Mouse (Mus musculus) ES-E14 (cell line): ENCODE measurements around the gene Hoxc5. TPM values are rescaled to one million over a fixed set of nuclear protein-coding genes. Genes with fewer than 3 reads are reported as not detected.

Experiments used
- DNase-seq: peaks from one replicate; pipeline ENCODE4 v3.0.0-alpha.2; 2013; ENCODE audit warnings: low read depth, low spot score
- H3K27ac ChIP-seq: 2 replicates; pipeline ENCODE4 v1.5.1; 2012; ENCODE audit warnings: low read depth, mild to moderate bottlenecking, low read length, moderate library complexity, mixed read lengths; ENCODE audit not compliant: poor library complexity, insufficient read depth, severe bottlenecking
- H3K36me3 ChIP-seq: 2 replicates; pipeline ENCODE4 v1.6.1; 2012; ENCODE audit warnings: mild to moderate bottlenecking, low read length, moderate library complexity, mixed read lengths; ENCODE audit not compliant: control insufficient read depth, poor library complexity, insufficient read depth, severe bottlenecking
- H3K4me1 ChIP-seq, 2 experiments: fragments of 150-350 bp in 1 of 2; sonication (generic) in 1 of 2; 2 replicates each; pipeline ENCODE4 v1.6.1; 2012; ENCODE audit warnings: low read length in 2 of 2, mild to moderate bottlenecking in 1 of 2, mixed read lengths in 1 of 2; ENCODE audit not compliant: control insufficient read depth in 2 of 2, insufficient read depth in 2 of 2, poor library complexity in 1 of 2
- H3K4me3 ChIP-seq, 2 experiments: fragments of 150-350 bp in 1 of 2; sonication (generic) in 1 of 2; 2 replicates each; pipeline ENCODE4 v1.5.1; 2012; ENCODE audit warnings: low read length in 2 of 2, low read depth in 1 of 2, mild to moderate bottlenecking in 1 of 2, mixed read lengths in 1 of 2; ENCODE audit not compliant: insufficient read depth in 1 of 2, poor library complexity in 1 of 2, severe bottlenecking in 1 of 2
- H3K9ac ChIP-seq: 2 replicates; pipeline ENCODE4 v1.6.1; 2012; ENCODE audit warnings: low read depth, mild to moderate bottlenecking, low read length, mixed read lengths; ENCODE audit not compliant: poor library complexity, insufficient read depth, severe bottlenecking
- H3K9me3 ChIP-seq: fragments of 150-350 bp; sonication (generic); 2 replicates; pipeline ENCODE4 v1.6.1; 2012; ENCODE audit warnings: low read depth, mild to moderate bottlenecking, low read length; ENCODE audit not compliant: control insufficient read depth, insufficient read depth
- CHD2 ChIP-seq: IDR thresholded peaks from 2 replicates; pipeline ENCODE4 v1.6.1; 2014; ENCODE audit warnings: mild to moderate bottlenecking, low read depth, low read length, inconsistent platforms
- HCFC1 ChIP-seq: IDR thresholded peaks from 2 replicates; pipeline ENCODE4 v1.6.1; 2012; ENCODE audit warnings: low read length, inconsistent platforms, borderline replicate concordance; ENCODE audit not compliant: insufficient read depth
- MAFK ChIP-seq: IDR thresholded peaks from 2 replicates; pipeline ENCODE4 v1.6.1; 2014; ENCODE audit warnings: mild to moderate bottlenecking, low read depth, low read length, inconsistent platforms; ENCODE audit not compliant: insufficient read depth
- ZC3H11A ChIP-seq: IDR thresholded peaks from 2 replicates; pipeline ENCODE4 v1.6.1; 2012; ENCODE audit warnings: low read depth, mild to moderate bottlenecking, inconsistent platforms, low read length, borderline replicate concordance
- ZNF384 ChIP-seq: IDR thresholded peaks from 2 replicates; pipeline ENCODE4 v1.6.1; 2012; ENCODE audit warnings: low read depth, low read length, inconsistent platforms
- in situ Hi-C, 2 experiments: fragments of 600-800 bp; cut with MboI; formaldehyde crosslinking; loops; one replicate each; pipeline ENCODE4 v1.15.1; 2025; ENCODE audit warnings: low sequenced_read_pairs in 2 of 2, inconsistent platforms in 1 of 2; ENCODE audit not compliant: unreplicated experiment in 2 of 2
- total RNA-seq: library from RNA; depleted of rRNA; stranded (reverse); fragments of 300-350 nt; gene quantifications from 2 replicates; pipeline ENCODE4 v1.2.3, GENCODE M21; 2012

The Hoxc5 gene
- total RNA-seq, 1 experiment, result 0.22 TPM

DNA sequence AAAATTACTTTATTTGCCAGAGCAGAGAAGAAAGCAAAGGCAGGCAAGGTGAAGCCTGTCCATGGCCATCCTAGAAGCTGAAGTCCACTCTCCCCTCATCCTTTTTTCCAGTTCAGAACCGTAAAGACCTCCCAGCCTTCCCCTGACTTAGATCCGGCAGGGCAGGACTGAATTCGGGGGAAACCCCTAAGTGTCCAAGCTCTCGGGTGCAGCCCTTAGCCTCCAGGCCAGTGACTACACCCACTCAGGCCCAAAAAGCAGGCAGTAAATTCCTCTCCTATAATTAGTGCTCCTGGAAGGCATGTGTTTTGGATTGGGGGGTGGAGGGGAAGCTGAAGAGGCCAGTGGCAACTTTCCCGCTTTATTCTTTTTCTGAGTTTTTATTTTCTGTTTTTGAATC, 38.6 kb downstream of the Hoxc5 start:
- Histone ChIP-seq H3K4me1 (peaks cover 0 to 3% of the 10 kb centered on the region in 2 experiments; a peak in 1 of 4 replicates), H3K27ac (no peak overlapping the region), H3K36me3 (no peaks in the 10 kb centered on the region), H3K9ac (no peak overlapping the region), H3K4me3 (no peak overlapping the region), H3K9me3 (no peaks in the 10 kb centered on the region)
- no peak for DNase-seq
- TF ChIP-seq CHD2, result no peak
- TF ChIP-seq MAFK, result no peak
- no peak for TF ChIP-seq ZNF384
- TF ChIP-seq ZC3H11A, result no peak
- TF ChIP-seq HCFC1, result no peak
- in situ Hi-C loops, result no loop called here

GRCm38 (mm10) chr15:103006326-103006725, 39.1 kb downstream of the Hoxc5 start:
- Histone ChIP-seq H3K9ac (no peak overlapping the region), H3K27ac (no peak overlapping the region), H3K4me1 (peaks cover 0 to 3% of the 10 kb centered on the region in 2 experiments; a peak in 1 of 4 replicates), H3K9me3 (no peaks in the 10 kb centered on the region), H3K4me3 (no peak overlapping the region), H3K36me3 (no peaks in the 10 kb centered on the region)
- in situ Hi-C loops, result no loop called here
- DNase-seq, result no peak
- TF ChIP-seq HCFC1 (no peak), CHD2 (no peak), ZC3H11A (no peak), ZNF384 (no peak), MAFK (no peak)

GRCm38 (mm10) chr15:103009265-103010111, 42.2 kb downstream of the Hoxc5 start:
- in situ Hi-C loops, result loop anchor here in 1 of 2 experiments (10.0 kb wide), 1 partner anchor 165 kb away; no protein-coding TSS in a partner anchor
- peaks cover 0 to 3% of the 10 kb centered on the region in 2 experiments; a peak in 1 of 4 replicates for H3K4me1 ChIP-seq
- H3K27ac ChIP-seq, result no peak overlapping the region
- no peak overlapping the region for H3K9ac ChIP-seq
- DNase-seq, result no peak
- TF ChIP-seq MAFK, result no peak
- peak overlapping the region in 1 of 2 experiments; percentile 4; a peak in 2 of 4 replicates for H3K4me3 ChIP-seq
- no peaks in the 10 kb centered on the region for H3K9me3 ChIP-seq
- H3K36me3 ChIP-seq, result no peaks in the 10 kb centered on the region

DNA sequence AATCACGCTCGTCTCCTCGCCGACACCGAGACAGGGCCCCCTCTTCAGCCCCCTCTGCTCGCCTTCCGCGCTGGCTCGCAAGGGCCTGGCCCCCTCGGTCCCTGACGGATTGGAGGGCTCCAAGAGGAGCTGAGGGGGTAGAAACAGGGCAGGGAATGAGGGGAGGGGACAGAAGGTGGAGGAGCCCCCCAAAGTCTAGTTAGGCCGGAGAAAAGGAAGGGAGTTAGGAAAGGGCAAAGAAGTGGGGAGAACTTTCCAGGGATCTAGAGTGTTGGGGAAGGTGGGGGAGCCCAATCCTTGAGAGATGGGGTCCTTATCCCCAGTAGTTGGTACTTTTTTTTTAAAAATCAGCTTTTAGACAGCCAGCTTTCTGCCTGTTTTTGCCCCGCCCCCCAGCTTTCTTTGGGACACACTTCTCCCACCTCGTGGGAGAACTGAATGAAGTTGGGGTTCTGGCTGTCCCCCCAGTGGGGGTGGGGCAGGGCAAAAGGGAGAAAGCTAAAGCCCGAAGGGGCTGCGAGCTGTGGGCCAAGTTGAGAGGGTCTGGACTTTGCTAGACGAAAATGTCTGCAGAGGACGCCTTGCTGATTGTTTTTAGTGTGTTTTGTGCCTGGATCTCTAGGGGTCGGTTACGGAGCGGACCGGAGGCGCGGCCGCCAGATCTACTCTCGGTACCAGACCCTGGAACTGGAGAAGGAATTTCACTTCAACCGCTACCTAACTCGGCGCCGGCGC, 43.0 kb downstream of the Hoxc5 start:
- no peak overlapping the region for H3K27ac ChIP-seq
- no peak overlapping the region; a peak in 1 of 4 replicates for H3K4me3 ChIP-seq
- DNase-seq, result no peak
- TF ChIP-seq MAFK (no peak), ZNF384 (no peak), ZC3H11A (no peak), CHD2 (no peak), HCFC1 (no peak)
- H3K4me1 ChIP-seq, result peaks cover 0 to 3% of the 10 kb centered on the region in 2 experiments; a peak in 1 of 4 replicates
- no peaks in the 10 kb centered on the region for H3K9me3 ChIP-seq
- in situ Hi-C loops, result loop anchor here in 1 of 2 experiments (10.0 kb wide), 1 partner anchor 165 kb away; no protein-coding TSS in a partner anchor
- H3K9ac ChIP-seq, result no peak overlapping the region
- H3K36me3 ChIP-seq, result no peaks in the 10 kb centered on the region
